Mouse (Mus musculus) midbrain, embryonic 14.5 days (tissue): ENCODE data around the gene Mosmo. TPM values are rescaled to one million over a fixed set of nuclear protein-coding genes. Genes with fewer than 3 reads are reported as not detected.
A peak's percentile ranks its signal among the peaks of the same experiment; 100 is the strongest.

Experiments used
- ATAC-seq: fragments of 200-750 bp; cut with Nextera tagmentation; 2 replicates; pipeline ENCODE4 v1.8.0; 2017; ENCODE audit warnings: moderate number of reproducible peaks, moderate library complexity; ENCODE audit not compliant: low FRiP score, low TSS enrichment
- DNase-seq: peaks from one replicate; pipeline ENCODE4 v3.0.0-alpha.2; 2015
- H3K27ac ChIP-seq: fragments of 300-500 bp; sonication (generic); replicated peaks from 2 replicates; pipeline ENCODE4 v1.5.1; 2014; ENCODE audit warnings: mild to moderate bottlenecking, low read depth, low read length, moderate library complexity
- H3K27me3 ChIP-seq: fragments of 300-500 bp; sonication (generic); 2 replicates; pipeline ENCODE4 v1.6.1; 2014; ENCODE audit warnings: low read length, control low read depth, mixed read lengths; ENCODE audit not compliant: control insufficient read depth, insufficient read depth
- H3K36me3 ChIP-seq: fragments of 300-500 bp; sonication (generic); 2 replicates; pipeline ENCODE4 v1.6.1; 2014; ENCODE audit warnings: low read length, control low read depth; ENCODE audit not compliant: control insufficient read depth, insufficient read depth
- H3K4me1 ChIP-seq: fragments of 300-500 bp; sonication (generic); 2 replicates; pipeline ENCODE4 v1.6.1; 2014; ENCODE audit warnings: mild to moderate bottlenecking, antibody characterized with exemption, low read length, control low read depth; ENCODE audit not compliant: control insufficient read depth, insufficient read depth
- H3K4me2 ChIP-seq: fragments of 300-500 bp; sonication (generic); 2 replicates; pipeline ENCODE4 v1.6.1; 2014; ENCODE audit warnings: mild to moderate bottlenecking, low read length, moderate library complexity
- H3K4me3 ChIP-seq: fragments of 300-500 bp; sonication (generic); replicated peaks from 2 replicates; pipeline ENCODE4 v1.5.1; 2014; ENCODE audit warnings: low read depth, low read length
- H3K9ac ChIP-seq: fragments of 300-500 bp; sonication (generic); replicated peaks from 2 replicates; pipeline ENCODE4 v1.6.1; 2014; ENCODE audit warnings: mild to moderate bottlenecking, low read length, moderate library complexity
- H3K9me3 ChIP-seq: fragments of 300-500 bp; sonication (generic); 2 replicates; pipeline ENCODE4 v1.6.1; 2016; ENCODE audit warnings: low read length, control low read depth, mixed read lengths; ENCODE audit not compliant: control insufficient read depth
- WGBS: fragments of 180-500 bp; shearing (Covaris S2); extraction: QIAGEN DNeasy Blood & Tissue Kit; methylation state at CpG from one replicate; pipeline ENCODE4 v1.1.7; 2014; 5-methylcytosine and 5-hydroxymethylcytosine counted together
- polyA plus RNA-seq: library from polyadenylated mRNA; unstranded; fragments of >200 nt; fragmentation: Nextera tagmentation; extraction: Ambion mirVana; gene quantifications from 2 replicates; pipeline ENCODE4 v1.2.1, GENCODE M21; 2014

Mosmo gene
- polyA plus RNA-seq, 1 experiment from 2014 or later: 15.7 TPM

DNA sequence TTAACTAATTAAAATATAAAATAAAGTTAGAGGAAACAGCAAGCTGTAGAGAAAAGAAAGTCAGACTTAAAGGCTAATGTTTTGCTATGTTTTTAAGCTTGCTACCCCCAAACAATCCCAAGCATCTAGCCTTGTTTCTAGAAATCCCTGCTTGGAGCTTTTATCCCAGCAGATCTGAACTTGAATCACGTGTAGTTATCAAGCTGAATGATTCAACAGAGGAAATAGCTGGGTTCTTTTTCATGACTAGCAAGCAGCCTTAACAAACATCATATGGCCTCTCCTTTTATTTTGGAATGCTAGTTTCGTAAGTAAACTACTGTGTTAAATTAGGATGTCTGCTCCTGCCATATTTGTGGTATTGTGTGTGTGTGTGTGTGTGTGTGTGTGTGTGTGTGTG, 39.8 kb downstream of the Mosmo start:
- Histone ChIP-seq H3K27ac (no peak overlapping the region), H3K4me2 (no peak overlapping the region), H3K9me3 (no peaks in the 10 kb centered on the region), H3K27me3 (no peaks in the 10 kb centered on the region), H3K36me3 (no peaks in the 10 kb centered on the region), H3K4me3 (no peak overlapping the region), H3K9ac (no peak overlapping the region), H3K4me1 (no peaks in the 10 kb centered on the region)
- DNase-seq (no peak), ATAC-seq (no peak)
- 86% methylated on average over 2 of the region's 2 CpGs for WGBS

DNA sequence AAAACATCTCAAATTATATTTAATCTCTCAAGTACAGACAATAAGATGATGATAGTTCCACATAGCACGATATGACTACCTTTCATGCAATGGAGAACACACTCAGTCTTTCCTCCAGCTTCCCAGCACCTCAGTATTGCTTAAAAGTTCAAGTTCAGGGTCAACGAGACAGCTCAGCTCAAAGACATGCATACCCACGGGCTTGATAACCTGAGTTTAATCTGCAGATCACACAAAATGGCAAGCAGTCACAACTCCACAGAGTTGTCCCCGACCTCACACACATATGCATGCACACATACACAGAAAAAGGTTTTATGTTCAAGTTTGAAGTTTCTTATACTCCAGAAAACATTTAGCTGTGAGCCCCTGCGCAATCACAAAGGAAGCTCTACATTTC, 43.6 kb downstream of the Mosmo start:
- Histone ChIP-seq H3K4me2 (no peak overlapping the region), H3K36me3 (no peaks in the 10 kb centered on the region), H3K9ac (no peak overlapping the region), H3K27me3 (no peaks in the 10 kb centered on the region), H3K4me1 (peaks cover 19% of the 10 kb centered on the region), H3K4me3 (no peak overlapping the region), H3K9me3 (no peaks in the 10 kb centered on the region), H3K27ac (no peak overlapping the region)
- WGBS: 93% methylated on average over 5 of the region's 5 CpGs
- no peak for ATAC-seq
- no peak for DNase-seq

- ATAC-seq: no peak
- Histone ChIP-seq H3K4me2 (no peak overlapping the region), H3K4me3 (no peak overlapping the region)
These were observed 44.0 kb downstream of the Mosmo start for GRCm38 (mm10) chr7:120721456-120721855.

GRCm38 (mm10) chr7:120722063-120722462, 44.6 kb downstream of the Mosmo start:
- Histone ChIP-seq H3K9ac (no peak overlapping the region), H3K4me1 (peaks cover 19% of the 10 kb centered on the region), H3K4me2 (no peak overlapping the region), H3K9me3 (no peaks in the 10 kb centered on the region), H3K27me3 (no peaks in the 10 kb centered on the region), H3K27ac (peak overlapping the region; percentile 79; the same call in 1 of the 2 replicates), H3K36me3 (peaks cover 4% of the 10 kb centered on the region; the same call in 1 of the 2 replicates), H3K4me3 (no peak overlapping the region)
- 95% methylated on average over 4 of the region's 4 CpGs for WGBS
- DNase-seq: no peak
- ATAC-seq: no peak

More at GRCm38 (mm10) chr7:120721456-120721855, 44.0 kb downstream of the Mosmo start:
- Histone ChIP-seq H3K36me3 (peaks cover 3% of the 10 kb centered on the region; the same call in 1 of the 2 replicates), H3K9me3 (no peaks in the 10 kb centered on the region), H3K9ac (no peak overlapping the region), H3K4me1 (peaks cover 19% of the 10 kb centered on the region), H3K27ac (no peak overlapping the region), H3K27me3 (no peaks in the 10 kb centered on the region)
- DNase-seq: no peak
- 93% methylated on average over 8 of the region's 8 CpGs for WGBS

DNA sequence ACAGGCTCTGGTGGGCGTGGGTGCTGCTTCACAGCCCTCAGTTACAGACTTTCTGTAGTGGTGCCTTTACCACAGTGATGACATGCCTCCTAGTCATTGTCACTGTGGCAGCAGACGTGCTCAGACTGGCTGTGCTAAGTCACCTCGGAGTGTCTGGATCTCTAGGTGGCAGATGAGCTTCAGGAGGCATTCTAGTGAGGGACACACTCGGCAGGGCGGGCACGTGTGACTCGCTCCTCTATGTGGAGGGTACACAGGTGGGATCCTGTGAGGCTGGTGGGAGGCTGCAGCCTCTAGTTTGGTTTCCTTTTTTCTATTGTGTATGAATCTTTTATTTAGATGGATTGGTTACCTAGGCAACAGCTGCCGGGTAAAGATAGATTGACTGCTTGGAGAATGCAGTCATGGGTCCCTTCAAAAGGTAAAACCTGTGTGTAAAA, 45.4 kb downstream of the Mosmo start:
- ATAC-seq: peak; percentile 55
- 31% methylated on average over 8 of the region's 8 CpGs for WGBS
- DNase-seq: peak; percentile 70
- peaks cover 4% of the 10 kb centered on the region; the same call in 1 of the 2 replicates for H3K36me3 ChIP-seq
- H3K4me2 ChIP-seq: peak overlapping the region; percentile 23; the same call in 1 of the 2 replicates
- H3K27ac ChIP-seq: peak overlapping the region; percentile 79
- no peaks in the 10 kb centered on the region for H3K27me3 ChIP-seq
- H3K4me3 ChIP-seq: no peak overlapping the region
- H3K9me3 ChIP-seq: no peaks in the 10 kb centered on the region
- peaks cover 19% of the 10 kb centered on the region for H3K4me1 ChIP-seq
- H3K9ac ChIP-seq: no peak overlapping the region

DNA sequence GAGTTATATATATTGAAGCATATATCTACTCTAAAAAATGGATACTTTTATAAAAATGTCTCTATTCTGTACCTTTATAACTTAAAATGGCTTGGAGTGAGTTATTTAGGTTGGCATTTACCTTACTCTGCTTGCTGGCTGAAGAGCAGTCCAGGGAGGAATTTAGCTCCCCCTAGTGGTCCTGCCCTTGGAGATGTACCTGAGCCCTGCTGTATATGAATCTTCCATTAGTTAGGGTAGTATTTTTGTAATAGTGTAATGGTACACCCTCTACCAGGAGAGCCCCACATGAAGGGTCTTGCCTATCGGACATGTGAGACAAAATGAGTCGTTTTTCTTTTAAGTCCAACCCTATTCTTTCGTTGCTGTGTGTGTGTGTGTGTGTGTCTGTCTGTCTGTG, 50.2 kb downstream of the Mosmo start:
- DNase-seq (peak; percentile 49), ATAC-seq (no peak)
- Histone ChIP-seq H3K4me3 (no peak overlapping the region), H3K9ac (no peak overlapping the region), H3K9me3 (no peaks in the 10 kb centered on the region), H3K27ac (no peak overlapping the region), H3K4me1 (peaks cover 18% of the 10 kb centered on the region), H3K4me2 (no peak overlapping the region), H3K36me3 (peaks cover 19% of the 10 kb centered on the region), H3K27me3 (no peaks in the 10 kb centered on the region)
- 89% methylated on average over 3 of the region's 3 CpGs for WGBS

DNA sequence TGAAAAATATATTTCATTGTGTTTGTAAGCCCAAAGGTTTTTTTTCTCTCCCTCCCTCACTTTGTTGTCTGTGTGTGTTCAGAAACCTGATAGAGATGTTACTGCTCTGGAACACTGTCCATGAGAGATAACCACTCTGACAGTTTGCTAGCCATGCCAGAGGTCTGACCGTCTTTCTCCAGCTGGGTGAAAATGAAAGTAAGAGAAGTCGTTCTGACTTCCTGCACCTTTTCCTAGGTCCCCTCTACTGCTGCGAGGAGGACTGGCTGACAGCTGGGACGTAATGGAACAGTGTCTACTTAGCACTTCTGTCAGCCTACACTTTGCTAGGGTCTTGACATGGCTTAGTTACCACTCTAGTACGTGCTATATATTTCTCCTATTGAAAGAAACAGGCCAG, 52.2 kb downstream of the Mosmo start:
- no peaks in the 10 kb centered on the region for H3K9me3 ChIP-seq
- ATAC-seq (no peak), DNase-seq (no peak)
- no peak overlapping the region for H3K4me2 ChIP-seq
- H3K4me3 ChIP-seq: no peak overlapping the region
- H3K27ac ChIP-seq: no peak overlapping the region
- WGBS: 92% methylated on average over 5 of the region's 5 CpGs
- H3K9ac ChIP-seq: no peak overlapping the region
- H3K36me3 ChIP-seq: peaks cover 19% of the 10 kb centered on the region
- no peaks in the 10 kb centered on the region for H3K4me1 ChIP-seq
- no peaks in the 10 kb centered on the region for H3K27me3 ChIP-seq

DNA sequence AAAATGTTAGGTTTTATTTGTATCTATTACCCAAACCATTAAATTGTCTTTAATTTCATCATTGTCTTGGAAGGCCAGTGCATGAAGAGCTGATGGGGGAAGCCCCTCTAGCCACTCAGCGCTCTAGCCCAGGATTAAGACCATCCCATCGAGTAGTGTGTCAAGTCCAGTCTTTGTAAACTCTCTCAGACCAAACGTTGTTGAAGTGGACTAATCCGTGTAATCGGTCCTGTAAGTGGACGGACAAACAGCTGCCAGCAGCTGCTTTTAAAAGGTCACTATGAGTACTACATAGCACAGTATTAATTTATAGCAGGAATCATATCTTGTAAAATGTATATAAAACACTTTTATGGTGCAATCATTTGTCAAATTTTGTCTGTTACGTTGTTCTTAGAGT, 55.5 kb downstream of the Mosmo start:
- WGBS: 79% methylated on average over 7 of the region's 7 CpGs
- H3K4me1 ChIP-seq: no peaks in the 10 kb centered on the region
- H3K9me3 ChIP-seq: no peaks in the 10 kb centered on the region
- no peak overlapping the region for H3K4me2 ChIP-seq
- peaks cover 14% of the 10 kb centered on the region for H3K36me3 ChIP-seq
- DNase-seq (no peak), ATAC-seq (no peak)
- H3K27ac ChIP-seq: no peak overlapping the region
- H3K9ac ChIP-seq: no peak overlapping the region
- no peak overlapping the region for H3K4me3 ChIP-seq
- H3K27me3 ChIP-seq: no peaks in the 10 kb centered on the region

DNA sequence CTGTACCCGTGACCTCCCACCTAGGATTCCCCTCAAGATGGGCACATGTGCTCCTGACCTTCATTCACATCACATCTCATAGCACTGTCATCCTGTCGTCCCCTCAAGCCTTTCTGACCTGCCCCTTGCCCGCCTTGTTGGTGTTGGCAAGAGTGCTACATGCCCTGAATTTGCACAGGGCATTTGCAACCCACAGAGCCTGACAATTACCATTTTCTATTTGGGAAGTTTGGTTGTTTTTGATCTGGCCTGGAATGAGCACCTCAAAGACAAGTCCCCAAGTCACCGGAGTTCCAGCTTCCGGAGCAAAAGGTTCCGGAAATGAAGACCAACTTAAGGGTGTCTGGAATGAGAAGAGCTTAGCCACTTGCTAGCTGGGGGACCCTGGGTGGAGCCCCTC, 61.6 kb downstream of the Mosmo start, which contains the start of gene Vwa3a:
Vwa3a (plus strand) TSS at position 301 of the 400 bp plus-strand sequence.
- no peaks in the 10 kb centered on the region for H3K27me3 ChIP-seq
- DNase-seq (no peak), ATAC-seq (no peak)
- no peak within 1 kb of the TSS for H3K27ac ChIP-seq
- WGBS: 87% methylated on average over 6 of the region's 6 CpGs
- H3K4me2 ChIP-seq: 0 out of 2 replicates have a peak within 1 kb of the TSS, but pooled peaks have one; percentile 10
- no peaks in the 10 kb centered on the region for H3K36me3 ChIP-seq
- no peak within 1 kb of the TSS for H3K4me3 ChIP-seq
- peaks cover 7% of the 10 kb centered on the region; the same call in 1 of the 2 replicates for H3K4me1 ChIP-seq
- H3K9ac ChIP-seq: no peak within 1 kb of the TSS; the same call in 1 of the 2 replicates
- H3K9me3 ChIP-seq: no peaks in the 10 kb centered on the region
